Mouse (Mus musculus): ENCODE results near the gene Sult2a5. TPM values are rescaled to one million over a fixed set of nuclear protein-coding genes. Genes with fewer than 3 reads are reported as not detected.

The Sult2a5 gene
- polyA plus RNA-seq (2015; fragmentation: Nextera tagmentation; extraction: Ambion mirVana), result not detected in 2 replicates

DNA sequence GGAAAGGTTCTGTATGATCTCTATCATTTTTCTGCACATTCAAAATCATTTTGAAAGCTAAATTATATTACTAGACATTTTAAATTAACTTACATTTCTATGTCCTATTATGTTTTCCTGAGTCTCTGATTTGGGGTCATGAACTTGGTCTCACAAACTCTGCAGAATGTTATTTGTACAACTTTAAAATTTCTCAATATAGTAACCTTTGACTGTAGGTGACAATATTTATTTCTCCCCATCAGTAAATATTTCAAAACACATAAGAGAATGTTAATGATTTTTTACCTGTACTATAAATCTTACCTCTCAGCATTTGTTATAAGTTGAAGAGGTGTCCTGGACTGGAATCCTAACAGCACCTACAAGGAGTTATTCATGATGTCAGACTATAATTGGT, at the start of gene Sult2a5:
Gene Sult2a5, plus strand, starts transcription at position 301 of the 400 bp plus-strand sequence.
- Histone ChIP-seq H3K4me3 (replicated peaks) (no peak within 1 kb of the TSS), H3K27ac (replicated peaks) (no peak within 1 kb of the TSS), H3K27me3 (no peaks in the 10 kb centered on the region), H3K36me3 (no peaks in the 10 kb centered on the region), H3K4me1 (no peaks in the 10 kb centered on the region), H3K9me3 (replicated peaks) (no peaks in the 10 kb centered on the region), H3K4me2 (replicated peaks) (no peak within 1 kb of the TSS), H3K9ac (no peak within 1 kb of the TSS)
- ATAC-seq (ENCODE audit: insufficient number of reproducible peaks, low FRiP score, low TSS enrichment, low read depth), result no peak

Other genes with a start within 250 kb of the Sult2a5 start
- gene Cabp5, start 225.8 kb upstream of the Sult2a5 start, polyA plus RNA-seq (2015; fragmentation: Nextera tagmentation; extraction: Ambion mirVana), result not detected in 2 replicates
- not detected in 2 replicates for gene Bsph1, start 173.1 kb upstream of the Sult2a5 start, polyA plus RNA-seq (2015; fragmentation: Nextera tagmentation; extraction: Ambion mirVana)
- gene Bsph2, start 52.9 kb upstream of the Sult2a5 start, polyA plus RNA-seq (2015; fragmentation: Nextera tagmentation; extraction: Ambion mirVana), result not detected in 2 replicates
- not detected in 2 replicates for gene Sult2a2, start 109.5 kb downstream of the Sult2a5 start, polyA plus RNA-seq (2015; fragmentation: Nextera tagmentation; extraction: Ambion mirVana)
- gene Sult2a1, start 213.4 kb downstream of the Sult2a5 start, polyA plus RNA-seq (2015; fragmentation: Nextera tagmentation; extraction: Ambion mirVana), result not detected in 2 replicates